Mouse (Mus musculus) heart, embryonic 11.5 days (tissue): Measurements from ENCODE around the gene Scn8a. TPM values are rescaled to one million over a fixed set of nuclear protein-coding genes. Genes with fewer than 3 reads are reported as not detected.
A peak's percentile ranks its signal among the peaks of the same experiment; 100 is the strongest.

Experiments used
- ATAC-seq: fragments of 200-750 bp; cut with Nextera tagmentation; replicated peaks from 2 replicates; pipeline ENCODE4 v1.8.0; 2017; ENCODE audit warnings: moderate library complexity; ENCODE audit not compliant: insufficient number of reproducible peaks, low FRiP score, low TSS enrichment
- H3K27ac ChIP-seq: fragments of 300-500 bp; sonication (generic); 2 replicates; pipeline ENCODE4 v1.5.1; 2014; ENCODE audit warnings: mild to moderate bottlenecking, low read depth, low read length
- H3K27me3 ChIP-seq: fragments of 300-500 bp; sonication (generic); 2 replicates; pipeline ENCODE4 v1.6.1; 2014; ENCODE audit warnings: mild to moderate bottlenecking, low read length, mixed read lengths; ENCODE audit not compliant: control insufficient read depth, insufficient read depth
- H3K36me3 ChIP-seq: fragments of 300-500 bp; sonication (generic); 2 replicates; pipeline ENCODE4 v1.6.1; 2014; ENCODE audit warnings: mild to moderate bottlenecking, low read length, moderate library complexity, mixed read lengths; ENCODE audit not compliant: control insufficient read depth, insufficient read depth
- H3K4me1 ChIP-seq: fragments of 300-500 bp; sonication (generic); 2 replicates; pipeline ENCODE4 v1.6.1; 2014; ENCODE audit warnings: low read length; ENCODE audit not compliant: control insufficient read depth, insufficient read depth
- H3K4me2 ChIP-seq: fragments of 300-500 bp; sonication (generic); 2 replicates; pipeline ENCODE4 v1.6.1; 2014; ENCODE audit warnings: mild to moderate bottlenecking, moderate library complexity
- H3K4me3 ChIP-seq: fragments of 300-500 bp; sonication (generic); 2 replicates; pipeline ENCODE4 v1.5.1; 2014; ENCODE audit warnings: low read depth, low read length
- H3K9ac ChIP-seq: fragments of 300-500 bp; sonication (generic); 2 replicates; pipeline ENCODE4 v1.6.1; 2014; ENCODE audit warnings: mild to moderate bottlenecking, low read depth, low read length, moderate library complexity
- H3K9me3 ChIP-seq: fragments of 300-500 bp; sonication (generic); replicated peaks from 2 replicates; pipeline ENCODE4 v1.6.1; 2016; ENCODE audit warnings: low read length; ENCODE audit not compliant: control insufficient read depth
- WGBS: fragments of 180-500 bp; shearing (Covaris S2); extraction: QIAGEN DNeasy Blood & Tissue Kit; methylation state at CpG from one replicate; pipeline ENCODE4 v1.1.7; 2014; ENCODE audit not compliant: insufficient replicate concordance; 5-methylcytosine and 5-hydroxymethylcytosine counted together
- polyA plus RNA-seq: library from polyadenylated mRNA; unstranded; fragments of >200 nt; fragmentation: Nextera tagmentation; extraction: Ambion mirVana; gene quantifications from 2 replicates; pipeline ENCODE4 v1.2.1, GENCODE M21; 2014

The Scn8a gene
- polyA plus RNA-seq, 1 experiment from 2014 or later, result 1.2 TPM

DNA sequence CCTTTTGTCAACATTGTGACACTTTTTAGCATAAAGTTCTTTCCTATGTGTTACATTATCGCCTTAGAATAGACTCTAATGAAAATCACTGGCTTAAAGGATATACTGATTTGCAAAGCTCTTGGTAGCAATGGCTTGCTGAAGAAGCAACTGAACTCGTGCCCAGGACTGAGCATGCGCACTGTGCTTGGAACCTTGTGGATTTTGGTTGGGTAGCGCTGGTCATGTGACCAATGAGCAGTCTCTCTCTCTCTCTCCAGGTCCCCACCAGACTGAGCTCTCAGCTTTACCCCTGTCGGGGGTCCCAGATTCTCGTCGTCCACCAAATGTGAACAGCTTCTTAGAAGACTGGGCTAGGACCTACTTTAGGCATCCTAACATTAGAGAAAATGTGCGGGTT lies 32.9 kb upstream of the Scn8a start:
- H3K4me3 ChIP-seq, result no peak overlapping the region
- H3K4me1 ChIP-seq, result no peaks in the 10 kb centered on the region
- no peaks in the 10 kb centered on the region for H3K36me3 ChIP-seq
- WGBS, result 76% methylated on average over 8 of the region's 8 CpGs
- H3K27me3 ChIP-seq, result peaks cover 12% of the 10 kb centered on the region
- ATAC-seq, result no peak
- no peak overlapping the region for H3K9ac ChIP-seq
- H3K4me2 ChIP-seq, result no peak overlapping the region
- no peak overlapping the region for H3K27ac ChIP-seq
- no peaks in the 10 kb centered on the region for H3K9me3 ChIP-seq

DNA sequence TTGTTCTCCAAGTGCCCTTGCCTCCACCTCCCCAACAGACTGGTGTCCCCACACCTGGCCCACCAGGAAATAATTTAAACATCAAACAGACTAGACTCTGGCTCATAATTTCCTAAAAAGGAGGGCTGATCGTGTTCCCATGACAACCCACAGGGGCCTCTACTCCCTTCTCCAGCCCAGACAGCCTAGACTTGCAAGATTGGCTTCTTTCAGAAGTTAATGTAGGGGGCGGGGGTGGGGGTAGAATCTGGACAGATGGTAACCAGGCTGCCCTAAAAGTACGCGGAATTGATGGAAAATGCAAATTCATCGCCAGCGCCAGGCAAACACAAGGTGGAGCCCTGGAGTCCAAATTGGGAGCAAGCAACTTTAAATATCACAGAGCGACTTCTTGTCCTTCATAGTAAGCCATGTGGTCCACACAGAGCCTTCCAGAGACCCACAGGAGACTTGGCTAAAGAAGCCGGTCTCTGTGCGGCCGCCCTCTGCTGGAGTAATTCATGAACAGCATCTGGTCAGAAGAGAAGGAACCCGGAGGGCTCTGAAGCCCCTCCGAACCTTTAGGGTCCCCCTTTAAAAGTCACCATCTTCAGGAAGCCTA lies 31.0 kb upstream of the Scn8a start:
- 33% methylated on average over 12 of the region's 12 CpGs for WGBS
- H3K27me3 ChIP-seq, result no peaks in the 10 kb centered on the region
- H3K9ac ChIP-seq, result no peak overlapping the region
- H3K4me3 ChIP-seq, result no peak overlapping the region
- no peaks in the 10 kb centered on the region for H3K9me3 ChIP-seq
- no peak overlapping the region for H3K4me2 ChIP-seq
- no peaks in the 10 kb centered on the region for H3K36me3 ChIP-seq
- H3K4me1 ChIP-seq, result no peaks in the 10 kb centered on the region
- no peak for ATAC-seq
- no peak overlapping the region for H3K27ac ChIP-seq

DNA sequence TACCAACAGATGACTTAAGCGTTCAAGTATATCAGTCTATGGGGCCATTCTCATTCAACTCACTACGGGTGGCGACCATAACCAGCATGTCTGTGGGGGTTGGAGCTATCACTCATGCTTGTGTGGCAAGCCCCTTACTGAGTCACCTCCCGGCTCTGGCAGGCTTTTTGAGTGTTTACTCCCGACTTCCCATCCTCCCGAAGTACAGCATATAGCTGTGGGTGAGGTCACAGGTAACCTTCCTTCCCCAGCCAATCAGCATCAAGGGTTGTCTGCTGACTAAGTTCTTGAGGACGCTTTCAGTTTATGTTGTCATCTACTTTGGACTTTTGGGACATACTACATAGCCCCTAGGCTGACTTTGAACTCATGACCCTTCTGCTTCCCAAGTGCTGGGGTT lies 25.3 kb upstream of the Scn8a start:
- Histone ChIP-seq H3K27me3 (no peaks in the 10 kb centered on the region), H3K36me3 (no peaks in the 10 kb centered on the region), H3K9ac (no peak overlapping the region), H3K4me2 (no peak overlapping the region), H3K4me1 (no peaks in the 10 kb centered on the region), H3K27ac (no peak overlapping the region), H3K9me3 (peaks cover 4% of the 10 kb centered on the region; the same call in 1 of the 2 replicates), H3K4me3 (no peak overlapping the region)
- ATAC-seq, result no peak
- WGBS, result 76% methylated on average over 7 of the region's 7 CpGs

DNA sequence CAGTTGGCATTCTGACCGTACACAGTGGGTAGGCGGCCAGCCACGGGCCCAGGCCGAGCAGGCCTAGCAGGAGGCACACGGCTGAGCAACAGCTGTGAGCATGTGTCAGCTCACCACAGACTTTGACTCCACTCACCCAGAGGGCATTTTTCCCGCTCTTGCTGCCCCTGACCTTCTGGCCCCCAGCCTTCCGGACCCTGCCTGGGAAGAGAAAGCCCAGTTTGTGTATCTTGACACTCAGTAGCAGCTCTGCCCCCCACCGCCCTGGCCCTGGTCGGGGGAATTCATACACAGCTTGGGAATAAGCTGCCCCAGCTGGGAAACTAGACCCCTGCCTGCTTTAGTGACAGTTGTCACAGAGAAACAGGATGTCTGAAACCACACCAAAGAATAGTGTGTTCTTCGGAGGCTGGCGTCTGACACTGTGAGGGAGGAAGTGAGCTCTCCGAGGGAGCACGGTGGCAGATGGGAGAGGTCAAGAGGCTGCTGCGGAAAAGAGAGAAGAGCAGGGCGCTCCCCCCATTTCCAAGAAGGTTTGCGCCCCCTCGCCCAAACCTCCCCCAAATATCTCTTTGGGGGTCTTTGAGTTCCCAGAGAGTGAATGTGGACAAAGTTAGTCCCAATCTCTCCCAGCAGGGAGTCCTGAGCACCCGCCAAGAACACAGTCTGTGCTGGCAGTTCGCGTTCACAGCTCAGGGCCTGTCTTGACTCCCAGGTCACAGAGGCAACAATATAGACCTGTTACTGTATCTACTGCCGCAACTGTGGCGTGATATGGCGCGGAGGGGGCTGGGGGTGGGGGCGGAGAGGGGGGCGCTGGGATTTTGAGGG lies 24.4 kb upstream of the Scn8a start:
- 39% methylated on average over 26 of the region's 26 CpGs for whole genome bisulfite sequencing
- Histone ChIP-seq H3K4me3 (no peak overlapping the region), H3K36me3 (no peaks in the 10 kb centered on the region), H3K4me1 (no peaks in the 10 kb centered on the region), H3K9me3 (peaks cover 4% of the 10 kb centered on the region; the same call in 1 of the 2 replicates), H3K4me2 (no peak overlapping the region), H3K27me3 (no peaks in the 10 kb centered on the region), H3K9ac (no peak overlapping the region), H3K27ac (no peak overlapping the region)
- ATAC-seq, result 0 out of 2 replicates have a peak, but pooled peaks have one; percentile 31

DNA sequence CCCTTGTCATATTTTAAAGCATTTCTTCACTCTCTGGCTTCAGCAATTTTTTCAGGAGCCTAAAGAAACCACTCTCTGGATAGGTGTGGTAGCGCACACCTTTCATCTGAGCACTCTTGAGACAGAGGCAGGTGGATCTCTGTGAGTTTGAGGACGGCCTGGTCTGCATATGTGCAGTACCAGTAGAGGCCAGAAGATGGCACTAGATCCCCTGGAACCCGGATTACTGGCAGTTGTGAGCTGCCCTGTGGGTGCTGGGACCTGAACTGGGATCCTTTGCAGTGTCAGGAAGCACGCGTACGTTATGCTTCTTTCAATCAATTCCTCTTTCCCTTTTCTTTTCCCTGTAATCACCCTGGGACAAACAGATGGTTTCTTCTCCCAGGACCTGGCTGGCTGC lies 22.5 kb upstream of the Scn8a start:
- peaks cover 4% of the 10 kb centered on the region; the same call in 1 of the 2 replicates for H3K9me3 ChIP-seq

DNA sequence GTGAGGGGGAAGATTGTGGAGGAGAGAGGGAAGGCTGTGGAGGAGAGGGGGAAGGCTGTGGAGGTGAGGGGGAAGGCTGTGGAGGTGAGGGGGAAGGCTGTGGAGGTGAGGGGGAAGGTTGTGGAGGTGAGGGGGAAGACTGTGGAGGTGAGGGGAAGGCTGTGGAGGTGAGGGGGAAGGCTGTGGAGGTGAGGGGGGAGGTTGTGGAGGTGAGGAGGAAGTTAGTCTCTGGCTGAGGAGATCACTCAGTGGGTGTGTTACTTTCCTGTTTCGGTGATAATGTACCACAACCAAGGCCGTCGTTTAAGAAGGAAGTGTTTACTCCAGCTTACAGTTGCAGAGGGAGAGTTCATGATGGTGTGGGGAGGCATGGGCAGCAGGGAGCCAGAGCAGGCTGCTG lies 12.1 kb upstream of the Scn8a start:
- Histone ChIP-seq H3K27me3 (no peaks in the 10 kb centered on the region), H3K9me3 (no peaks in the 10 kb centered on the region), H3K4me1 (no peaks in the 10 kb centered on the region), H3K4me3 (no peak overlapping the region), H3K4me2 (no peak overlapping the region), H3K27ac (no peak overlapping the region), H3K36me3 (no peaks in the 10 kb centered on the region), H3K9ac (no peak overlapping the region)
- 64% methylated on average over 3 of the region's 3 CpGs for WGBS
- ATAC-seq, result no peak

More for the DNA sequence above, 22.5 kb upstream of the Scn8a start:
- no peak for ATAC-seq
- no peak overlapping the region for H3K9ac ChIP-seq
- no peaks in the 10 kb centered on the region for H3K4me1 ChIP-seq
- H3K4me2 ChIP-seq, result no peak overlapping the region
- WGBS, result 81% methylated on average over 6 of the region's 6 CpGs
- H3K27ac ChIP-seq, result no peak overlapping the region
- H3K36me3 ChIP-seq, result no peaks in the 10 kb centered on the region
- no peak overlapping the region for H3K4me3 ChIP-seq
- H3K27me3 ChIP-seq, result no peaks in the 10 kb centered on the region

DNA sequence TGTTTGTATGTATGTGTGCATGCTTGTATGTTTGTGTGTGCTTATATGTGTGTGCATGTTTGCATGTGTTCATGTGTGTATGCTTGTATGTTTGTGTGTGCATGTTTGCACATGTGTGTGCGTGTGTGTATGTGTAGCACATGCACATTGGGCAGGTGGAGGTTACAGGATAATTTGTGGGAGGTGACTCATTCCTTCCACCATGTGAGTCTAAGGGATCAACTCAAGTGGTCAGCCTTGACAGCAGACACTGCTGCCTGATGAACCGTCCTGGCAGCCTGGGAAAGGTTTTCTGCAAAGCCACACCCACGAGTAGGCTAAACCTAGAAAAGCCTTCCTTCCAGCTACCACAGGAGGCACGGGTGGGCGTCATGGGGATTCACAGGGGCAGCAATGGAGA lies 8.8 kb upstream of the Scn8a start:
- ATAC-seq, result no peak
- no peaks in the 10 kb centered on the region for H3K9me3 ChIP-seq
- no peak overlapping the region for H3K4me3 ChIP-seq
- WGBS, result 35% methylated on average over 5 of the region's 5 CpGs
- no peak overlapping the region for H3K9ac ChIP-seq
- H3K4me2 ChIP-seq, result no peak overlapping the region
- H3K36me3 ChIP-seq, result no peaks in the 10 kb centered on the region
- no peaks in the 10 kb centered on the region for H3K4me1 ChIP-seq
- H3K27me3 ChIP-seq, result no peaks in the 10 kb centered on the region; the same call in 1 of the 2 replicates
- H3K27ac ChIP-seq, result no peak overlapping the region

DNA sequence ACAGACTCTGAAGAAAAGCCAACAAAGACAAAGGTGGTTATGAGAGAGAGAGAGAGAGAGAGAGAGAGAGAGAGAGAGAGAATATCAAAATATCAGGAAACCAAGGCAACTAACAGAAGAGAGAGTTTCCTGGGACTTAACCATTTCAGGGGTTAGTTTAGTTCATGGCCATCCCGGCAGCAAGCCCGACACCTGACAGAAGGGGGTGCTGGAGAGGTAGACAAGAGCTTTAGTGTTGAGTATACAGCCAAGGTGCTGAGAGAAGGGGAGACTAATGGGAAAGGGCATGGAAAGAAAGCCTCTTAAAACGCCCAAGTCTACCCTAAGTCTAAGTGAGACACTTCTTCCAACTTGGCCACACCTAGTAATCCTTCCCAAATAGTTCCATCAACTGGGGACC lies 4.1 kb upstream of the Scn8a start:
- no peak for ATAC-seq
- Histone ChIP-seq H3K9me3 (no peaks in the 10 kb centered on the region; the same call in 1 of the 2 replicates), H3K27ac (no peak overlapping the region), H3K27me3 (peaks cover 17% of the 10 kb centered on the region), H3K4me2 (no peak overlapping the region), H3K36me3 (no peaks in the 10 kb centered on the region), H3K9ac (no peak overlapping the region), H3K4me1 (no peaks in the 10 kb centered on the region), H3K4me3 (no peak overlapping the region)
- 43% methylated on average over 3 of the region's 3 CpGs for WGBS
